Mouse (Mus musculus) kidney, embryonic 16.5 days (tissue): Measurements from ENCODE around the gene D130040H23Rik. TPM values are rescaled to one million over a fixed set of nuclear protein-coding genes. Genes with fewer than 3 reads are reported as not detected.

Source experiments
- polyA plus RNA-seq: library from polyadenylated mRNA; unstranded; fragments of >200 nt; fragmentation: Nextera tagmentation; extraction: Ambion mirVana; gene quantifications from 2 replicates; pipeline ENCODE4 v1.2.1, GENCODE M21; 2015

D130040H23Rik gene
- polyA plus RNA-seq, 1 experiment from 2014 or later, result 3.8 TPM

Other genes starting within 250 kb of the D130040H23Rik start
- gene Zfp930, start 62.0 kb upstream of the D130040H23Rik start, polyA plus RNA-seq, result 21.8 and 22.2 TPM in 2 replicates
- not detected in 2 replicates for gene Gm9495, start 182.5 kb downstream of the D130040H23Rik start, polyA plus RNA-seq